Mouse (Mus musculus) left cerebral cortex, postnatal 10 days (tissue): ENCODE results near the gene Nek11. TPM values are rescaled to one million over a fixed set of nuclear protein-coding genes. Genes with fewer than 3 reads are reported as not detected.
"Not testable (repeated sequence)": the region's sequence is repeated elsewhere in the genome, so short reads cannot be mapped to it uniquely, and the experiment has no call there.

Experiments
- DNase-seq, 2 experiments: peaks; one replicate each; pipeline ENCODE4 v3.0.0; 2021 to 2022; ENCODE audit warnings: low spot score in 2 of 2, mixed read lengths in 1 of 2; ENCODE audit errors: extremely low spot score in 1 of 2
- intact Hi-C: fragments of 180-260 bp; cut with DNase I; formaldehyde crosslinking; loops from one replicate; pipeline ENCODE4 v1.15.1; 2025
- total RNA-seq, 2 experiments: library from RNA; stranded (reverse); gene quantifications; 2 replicates each; pipeline ENCODE4 v1.2.3; 2021

The Nek11 gene
- total RNA-seq, 2 experiments from 2014 or later = 1.6 to 1.7 TPM

- no peak for DNase-seq
- intact Hi-C loops = no loop called here
Observed at GRCm38 (mm10) chr9:105244024-105244423, 151.3 kb downstream of the Nek11 start.

GRCm38 (mm10) chr9:105214434-105214833 is 180.9 kb downstream of the Nek11 start:
- intact Hi-C loops = no loop called here
- DNase-seq = no peak

DNA sequence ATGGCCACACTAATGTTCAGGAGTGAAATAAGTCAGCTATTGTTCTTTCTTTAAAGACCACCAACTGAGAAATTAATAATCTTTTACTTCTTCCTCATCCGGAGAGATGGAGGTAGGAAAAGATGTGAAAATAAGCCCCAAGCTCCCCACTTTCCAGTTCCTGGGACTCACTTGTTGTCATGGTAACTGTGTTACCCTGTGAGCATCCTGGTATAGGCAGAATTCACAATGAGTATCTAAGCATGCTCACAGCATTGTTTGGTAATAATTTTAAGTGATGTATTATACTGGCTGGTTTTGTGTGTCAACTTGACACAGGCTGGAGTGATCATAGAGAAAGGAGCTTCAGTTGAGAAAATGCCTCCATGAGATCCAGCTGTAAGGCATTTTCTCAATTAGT is 195.0 kb downstream of the Nek11 start:
- intact Hi-C loops = no loop called here

DNA sequence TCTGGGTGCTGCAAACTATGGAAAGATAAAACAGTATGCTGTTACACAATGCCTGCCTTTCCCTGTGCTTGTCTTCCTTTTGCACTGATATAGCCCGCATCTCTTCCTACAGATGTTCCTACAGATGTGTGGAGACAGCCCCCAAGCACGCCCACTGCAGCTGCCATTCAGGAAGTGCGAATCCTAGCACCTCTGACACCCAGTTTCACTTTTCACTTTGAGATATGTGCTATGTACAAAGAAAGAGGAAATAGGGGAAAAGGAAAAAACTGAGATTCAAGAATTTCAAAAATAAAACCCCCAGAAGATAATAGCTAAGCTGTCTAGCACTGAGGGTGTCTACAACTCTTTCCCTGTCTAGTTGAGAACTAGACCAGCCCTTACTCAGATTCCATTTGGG is 208.6 kb downstream of the Nek11 start:
- no peak for DNase-seq
- intact Hi-C loops = no loop called here

More for the DNA sequence above, 195.0 kb downstream of the Nek11 start:
- DNase-seq = no peak

- DNase-seq = no peak
- intact Hi-C loops = no loop called here
Observed at GRCm38 (mm10) chr9:105182392-105182791, 212.9 kb downstream of the Nek11 start.

DNA sequence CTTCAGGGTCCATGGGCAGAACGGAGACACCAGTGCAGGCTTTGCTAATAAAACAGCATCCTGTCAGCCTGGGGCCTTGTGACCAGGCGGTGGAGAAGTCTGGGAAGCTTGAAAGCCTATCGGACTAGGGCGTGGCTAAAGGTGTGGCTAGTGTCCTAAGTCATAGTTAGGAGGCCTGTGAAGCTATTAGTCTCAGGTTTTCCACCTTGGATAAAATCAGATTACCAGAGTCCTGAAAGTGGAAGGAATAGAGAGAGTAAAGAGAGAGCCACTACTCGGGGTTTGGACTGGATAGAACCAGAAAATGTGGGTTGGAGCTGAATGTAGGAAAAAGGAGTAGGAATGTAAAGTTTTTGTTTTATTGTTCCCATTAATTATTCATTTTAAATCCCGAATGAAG is 250.3 kb downstream of the Nek11 start, which contains the start of gene 1700080E11Rik:
TSS of gene 1700080E11Rik (minus strand) at position 101 of the 400 bp plus-strand sequence.
- intact Hi-C loops = no loop called here
- no peak for DNase-seq

- DNase-seq = no peak
- intact Hi-C loops = no loop called here
Observed at GRCm38 (mm10) chr9:105139204-105139603, 256.1 kb downstream of the Nek11 start.

GRCm38 (mm10) chr9:105136404-105136803 is 258.9 kb downstream of the Nek11 start:
- no peak for DNase-seq
- intact Hi-C loops = no loop called here

DNA sequence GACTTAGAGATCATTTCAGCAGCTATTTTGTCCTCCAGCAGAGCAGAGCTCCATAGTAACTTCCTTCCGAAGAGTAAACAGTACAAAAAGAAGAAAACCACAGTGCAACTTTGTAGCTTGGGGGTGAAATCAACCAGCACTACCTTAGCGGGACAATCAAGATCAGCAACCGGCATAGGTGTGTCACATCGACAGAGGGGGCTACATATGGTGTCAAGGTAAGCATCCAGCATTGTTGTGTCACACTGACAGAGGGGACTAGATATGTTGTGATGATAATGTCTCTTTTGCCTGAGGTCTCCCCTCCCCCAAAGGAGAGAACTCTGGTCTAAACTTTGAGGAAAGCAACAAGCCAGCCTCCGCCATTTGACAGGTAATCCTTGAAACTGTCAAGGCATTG is 260.8 kb downstream of the Nek11 start:
- intact Hi-C loops = no loop called here
- no peak for DNase-seq

GRCm38 (mm10) chr9:105132002-105132367 is 263.3 kb downstream of the Nek11 start:
- intact Hi-C loops = no loop called here
- DNase-seq = no peak

DNA sequence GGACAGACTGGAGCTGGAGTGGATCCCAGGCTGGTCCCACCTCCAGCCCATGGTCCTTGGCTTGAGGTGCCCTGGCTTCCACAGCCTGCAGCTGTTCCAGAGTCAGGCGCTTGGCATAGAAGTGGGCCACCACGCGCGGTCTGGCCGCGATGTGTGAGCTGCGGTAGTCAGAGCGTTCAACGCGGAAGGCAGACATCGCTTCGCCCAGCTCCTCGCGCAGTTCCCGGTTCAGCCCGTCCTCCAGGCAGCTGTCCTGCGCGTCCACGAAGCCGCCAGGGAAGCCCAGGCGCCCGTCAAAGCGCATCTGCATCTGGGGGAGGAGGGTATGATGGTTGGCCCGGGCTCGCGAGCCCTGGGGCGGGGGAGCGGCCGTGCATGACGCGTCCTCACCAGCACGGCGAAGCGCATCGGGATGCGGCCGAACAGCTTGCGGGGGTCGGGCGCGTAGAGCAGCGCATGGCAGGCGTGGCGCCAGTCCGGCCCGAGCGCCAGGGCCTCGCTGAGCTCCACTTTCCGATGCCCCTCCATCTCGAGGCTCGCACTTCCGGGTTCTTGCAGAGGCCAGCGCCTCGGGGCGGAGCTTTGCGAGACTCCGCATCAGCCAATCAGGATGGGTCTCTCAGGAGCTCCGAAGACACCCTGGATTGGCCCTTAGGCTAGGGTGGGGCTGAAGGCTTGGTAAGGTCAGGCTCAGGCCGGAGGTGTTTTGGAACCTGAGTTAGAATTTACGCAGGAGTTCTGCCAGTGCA is 263.9 kb downstream of the Nek11 start, which contains the start of gene Nudt16:
TSS of gene Nudt16 (minus strand) at position 572 of the 749 bp plus-strand sequence.
- intact Hi-C loops = no loop called here
- peak; percentile 78 to 94 for DNase-seq

DNA sequence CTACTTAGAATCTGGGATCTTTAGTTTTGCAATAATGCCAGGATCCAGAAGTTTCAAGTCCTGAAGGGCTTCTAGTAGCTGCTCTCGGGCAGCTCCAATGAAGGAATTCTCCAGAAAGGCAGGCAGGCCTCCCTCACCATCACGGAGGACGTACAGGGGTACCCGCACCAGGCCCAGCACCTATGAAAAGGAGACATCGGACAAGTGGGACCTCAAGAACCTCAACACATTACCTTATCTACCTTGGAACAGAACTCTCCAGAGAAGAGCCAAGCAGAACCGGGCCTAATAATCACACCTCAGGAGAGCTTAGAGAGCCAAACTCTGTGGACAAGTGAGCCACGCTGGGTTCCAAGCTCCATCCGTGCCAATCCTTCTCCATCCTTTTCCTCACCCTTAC is 265.0 kb downstream of the Nek11 start:
- intact Hi-C loops = no loop called here
- no peak for DNase-seq

DNA sequence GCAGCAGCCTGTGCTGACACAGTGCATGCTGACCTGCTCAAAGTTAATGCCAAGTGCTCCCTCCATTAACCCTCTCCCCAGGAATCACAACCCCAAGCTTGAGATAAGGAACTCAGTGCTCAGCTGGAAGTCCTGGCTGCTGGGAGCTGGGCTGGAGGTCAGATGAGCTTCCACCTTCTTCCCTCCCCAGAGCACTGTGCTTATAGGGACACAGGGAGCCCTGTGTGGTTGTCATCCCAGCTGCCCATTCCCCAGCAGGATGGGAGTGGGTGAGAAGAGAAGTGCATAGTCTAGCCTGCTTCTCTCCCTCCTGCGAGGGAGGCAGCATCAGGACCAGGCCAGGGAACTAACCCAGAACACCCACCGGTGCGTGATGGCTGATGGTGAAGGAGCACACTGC is 270.1 kb downstream of the Nek11 start:
- DNase-seq, intact Hi-C loops: not testable (repeated sequence)

Other genes with a start within 250 kb of the Nek11 start
- 10 to 100 TPM in 1 of 2 experiments, 1 to 10 TPM in 1; 8.9 to 11.7 TPM for gene Aste1, start 132 bp downstream of the Nek11 start, total RNA-seq
- 100 to 1,000 TPM; 265 to 279 TPM for gene Atp2c1, start 131.8 kb upstream of the Nek11 start, total RNA-seq
- 10 to 100 TPM; 37.2 to 37.9 TPM for gene Pik3r4, start 247.5 kb upstream of the Nek11 start, total RNA-seq